Mouse (Mus musculus) ES-Bruce4 (cell line): ENCODE measurements around the gene Map3k14.

Source experiments
- CTCF ChIP-seq: IDR thresholded peaks from one replicate; pipeline ENCODE4 v1.8.1; 2011; ENCODE audit warnings: low read depth, low read length
- EP300 ChIP-seq: IDR thresholded peaks from 2 replicates; pipeline ENCODE4 v1.6.1; 2011; ENCODE audit warnings: low read depth, low read length; ENCODE audit not compliant: insufficient read depth
- POLR2A ChIP-seq: IDR thresholded peaks from one replicate; pipeline ENCODE4 v1.8.1; 2011; ENCODE audit warnings: low read length; ENCODE audit not compliant: insufficient read depth

DNA sequence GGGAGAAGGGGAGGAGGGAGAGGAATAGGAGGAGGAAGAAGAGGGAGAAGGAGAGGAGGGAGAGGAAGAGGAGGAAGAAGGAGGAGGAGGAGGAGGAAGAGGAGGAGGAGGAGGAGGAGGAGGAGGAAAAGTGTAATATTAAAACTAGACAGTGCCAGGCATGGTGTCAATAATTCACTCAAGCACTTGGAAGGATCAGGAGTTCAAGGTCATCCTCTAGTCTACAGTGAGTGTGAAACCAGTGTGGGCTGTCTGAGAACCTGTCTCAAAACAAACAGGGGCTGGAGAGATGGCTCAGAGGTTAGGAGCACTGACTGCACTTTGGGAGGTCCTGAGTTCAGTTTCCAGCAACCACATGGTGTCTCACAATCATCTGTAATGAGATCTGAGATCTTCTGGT is 64.9 kb downstream of the Map3k14 start:
- no peak for TF ChIP-seq EP300
- TF ChIP-seq POLR2A = no peak
- no peak for TF ChIP-seq CTCF
